Mouse (Mus musculus) myocyte (in vitro differentiated cells): ENCODE measurements around the gene Rcor3. TPM values are rescaled to one million over a fixed set of nuclear protein-coding genes. Genes with fewer than 3 reads are reported as not detected.

Experiments
- H3K27me3 ChIP-seq: one replicate; pipeline ENCODE4 v1.6.1; 2011; ENCODE audit not compliant: control insufficient read depth, insufficient read depth, insufficient read length
- H3K36me3 ChIP-seq: one replicate; pipeline ENCODE4 v1.6.1; 2011; ENCODE audit not compliant: control insufficient read depth, insufficient read depth
- H3K4me2 ChIP-seq: one replicate; pipeline ENCODE4 v1.6.1; 2011; ENCODE audit warnings: low read depth, control low read depth
- H3K4me3 ChIP-seq: one replicate; pipeline ENCODE4 v1.5.1; 2011; ENCODE audit warnings: mild to moderate bottlenecking, control low read depth, moderate library complexity
- H3K79me2 ChIP-seq: one replicate; pipeline ENCODE4 v1.6.1; 2011; ENCODE audit not compliant: control insufficient read depth, insufficient read depth
- H3ac ChIP-seq: one replicate; pipeline ENCODE4 v1.6.1; 2011; ENCODE audit not compliant: control insufficient read depth, insufficient read length
- CEBPB ChIP-seq: IDR thresholded peaks from 2 replicates; pipeline ENCODE4 v1.6.1; 2011; ENCODE audit warnings: mild to moderate bottlenecking, moderate library complexity; ENCODE audit not compliant: poor library complexity, insufficient read depth, severe bottlenecking
- E2F4 ChIP-seq: IDR thresholded peaks from one replicate; pipeline ENCODE4 v1.6.1; 2011; ENCODE audit warnings: mild to moderate bottlenecking, control low read depth, moderate library complexity; ENCODE audit not compliant: insufficient read depth
- MAX ChIP-seq: IDR thresholded peaks from one replicate; pipeline ENCODE4 v1.6.1; 2011; ENCODE audit warnings: low read depth, mild to moderate bottlenecking, control low read depth
- MYOD1 ChIP-seq, 3 experiments: IDR thresholded peaks; one replicate each; pipeline ENCODE4 v1.6.1; 2011; ENCODE audit warnings: control low read depth in 2 of 3, low read depth in 2 of 3, mild to moderate bottlenecking in 2 of 3, moderate library complexity in 1 of 3; ENCODE audit not compliant: insufficient read length in 2 of 3, control insufficient read depth in 1 of 3
- MYOG ChIP-seq, 3 experiments: IDR thresholded peaks; one replicate each; pipeline ENCODE4 v1.6.1; 2011; ENCODE audit warnings: control low read depth in 2 of 3, low read depth in 2 of 3, mild to moderate bottlenecking in 2 of 3; ENCODE audit not compliant: insufficient read length in 2 of 3, control insufficient read depth in 1 of 3, insufficient read depth in 1 of 3
- POLR2A ChIP-seq: IDR thresholded peaks from one replicate; pipeline ENCODE4 v1.6.1; 2011; ENCODE audit warnings: low read depth, mild to moderate bottlenecking, control low read depth, moderate library complexity; ENCODE audit not compliant: insufficient read length
- POLR2AphosphoS2 ChIP-seq: IDR thresholded peaks from one replicate; pipeline ENCODE4 v1.6.1; 2011; ENCODE audit warnings: low read depth, control low read depth; ENCODE audit not compliant: insufficient read length
- REST ChIP-seq: IDR thresholded peaks from one replicate; pipeline ENCODE4 v1.6.1; 2011; ENCODE audit warnings: mild to moderate bottlenecking, control low read depth, moderate library complexity; ENCODE audit not compliant: insufficient read depth, insufficient read length
- SRF ChIP-seq: IDR thresholded peaks from one replicate; pipeline ENCODE4 v1.6.1; 2011; ENCODE audit warnings: low read depth; ENCODE audit not compliant: control insufficient read depth, insufficient read length
- TCF12 ChIP-seq: IDR thresholded peaks from one replicate; pipeline ENCODE4 v1.6.1; 2011; ENCODE audit warnings: mild to moderate bottlenecking, control low read depth; ENCODE audit not compliant: poor library complexity, insufficient read depth, severe bottlenecking
- TCF3 ChIP-seq: IDR thresholded peaks from one replicate; pipeline ENCODE4 v1.6.1; 2011; ENCODE audit warnings: low read depth, control low read depth; ENCODE audit not compliant: insufficient read length
- USF1 ChIP-seq: IDR thresholded peaks from one replicate; pipeline ENCODE4 v1.6.1; 2011; ENCODE audit warnings: low read depth, mild to moderate bottlenecking, control low read depth, moderate library complexity
- polyA plus RNA-seq: library from polyadenylated mRNA; unstranded; fragments of >200 nt; fragmentation: generic; extraction: Trizol; gene quantifications from one replicate; pipeline ENCODE4 v1.2.1, GENCODE M21; 2012; ENCODE audit warnings: missing spikeins

The Rcor3 gene
- polyA plus RNA-seq, 1 experiment: 12.0 TPM

DNA sequence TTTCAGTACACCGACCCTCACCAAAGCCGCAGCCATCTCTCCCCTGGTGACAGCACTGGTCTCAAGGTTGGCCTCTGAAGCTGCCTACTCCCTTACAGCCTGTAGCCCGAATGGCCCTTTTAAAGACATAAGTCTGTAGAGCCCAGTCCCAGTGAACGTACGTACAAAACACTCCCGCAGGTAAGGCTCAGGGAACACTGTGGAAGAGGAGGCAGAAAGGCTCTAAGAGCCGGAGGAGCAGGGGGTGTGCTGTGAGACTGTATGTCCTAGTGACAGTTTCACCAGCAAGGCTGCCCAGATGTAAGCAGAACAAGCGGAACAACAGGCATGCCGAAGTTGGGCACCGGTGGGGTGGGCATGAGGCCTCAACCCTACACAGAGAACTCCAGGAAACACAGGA, 52.6 kb downstream of the Rcor3 start:
- no peak overlapping the region for H3ac ChIP-seq
- no peak overlapping the region for H3K4me2 ChIP-seq
- TF ChIP-seq SRF: no peak
- TF ChIP-seq POLR2A: no peak
- TF ChIP-seq CEBPB: no peak
- TF ChIP-seq MYOD1 (IDR thresholded peaks at IDR 0.05; ENCODE audit: control insufficient read depth in 1 of 3, insufficient read length in 2 of 3, low read depth in 2 of 3): no peak
- TF ChIP-seq MAX: no peak
- no peak for TF ChIP-seq TCF12
- no peak for TF ChIP-seq USF1
- TF ChIP-seq REST: no peak
- TF ChIP-seq MYOG (IDR thresholded peaks at IDR 0.05; ENCODE audit: control insufficient read depth in 1 of 3, insufficient read depth in 1 of 3, insufficient read length in 2 of 3, low read depth in 2 of 3): no peak
- TF ChIP-seq E2F4: no peak
- no peak for TF ChIP-seq TCF3
- TF ChIP-seq POLR2AphosphoS2: no peak
- no peak overlapping the region for H3K4me3 ChIP-seq
- H3K79me2 ChIP-seq: peaks cover 37% of the 10 kb centered on the region
- H3K27me3 ChIP-seq: no peaks in the 10 kb centered on the region
- H3K36me3 ChIP-seq: peaks cover 4% of the 10 kb centered on the region

DNA sequence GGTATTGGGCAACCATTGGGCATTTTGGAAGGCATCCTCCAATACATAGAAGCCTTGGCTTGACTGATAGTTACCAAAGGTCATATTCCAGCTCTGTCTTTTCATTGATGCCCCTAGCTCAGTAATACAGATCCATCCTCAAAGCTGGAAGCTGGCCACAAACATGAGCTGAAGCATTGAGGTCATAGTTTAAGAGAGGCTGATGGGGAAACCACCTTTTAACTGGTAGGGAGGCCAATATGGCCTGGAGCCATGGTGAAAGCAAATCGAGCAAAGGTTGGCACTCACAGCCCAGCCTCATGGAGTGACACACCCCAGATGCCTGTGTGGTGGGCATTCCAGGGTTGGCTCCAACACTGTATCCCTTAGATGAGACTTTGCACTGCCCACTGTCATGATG, 55.2 kb downstream of the Rcor3 start:
- Histone ChIP-seq H3K36me3 (peaks cover 4% of the 10 kb centered on the region), H3K79me2 (peaks cover 29% of the 10 kb centered on the region), H3K27me3 (no peaks in the 10 kb centered on the region), H3K4me2 (no peak overlapping the region), H3ac (no peak overlapping the region), H3K4me3 (no peak overlapping the region)
- TF ChIP-seq POLR2AphosphoS2 (no peak), MAX (no peak)

DNA sequence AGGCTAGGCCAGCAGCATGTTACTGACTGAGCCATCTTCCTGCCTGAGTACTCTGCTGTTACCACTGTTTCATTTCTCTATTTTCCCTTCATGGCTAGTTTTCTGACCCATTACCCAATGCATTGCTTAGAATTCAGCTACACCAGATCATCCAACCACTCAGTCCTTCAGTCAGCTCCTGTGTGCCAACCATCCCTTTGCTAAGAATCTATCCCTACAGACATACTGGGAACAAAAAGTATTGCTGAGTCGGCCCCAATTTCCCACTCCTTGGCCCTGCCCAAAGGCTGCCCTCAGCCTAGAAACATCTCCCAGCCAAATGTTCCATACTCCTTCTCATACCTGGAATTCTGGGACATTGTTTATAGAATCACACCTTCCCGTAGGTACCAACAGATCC, 56.7 kb downstream of the Rcor3 start:
- Histone ChIP-seq H3K4me3 (no peak overlapping the region), H3K36me3 (peaks cover 4% of the 10 kb centered on the region), H3K79me2 (peaks cover 27% of the 10 kb centered on the region), H3ac (no peak overlapping the region), H3K27me3 (no peaks in the 10 kb centered on the region), H3K4me2 (no peak overlapping the region)
- TF ChIP-seq TCF12: no peak
- no peak for TF ChIP-seq CEBPB
- no peak for TF ChIP-seq MAX
- no peak for TF ChIP-seq MYOG (IDR thresholded peaks at IDR 0.05; ENCODE audit: control insufficient read depth in 1 of 3, insufficient read depth in 1 of 3, insufficient read length in 2 of 3, low read depth in 2 of 3)
- TF ChIP-seq TCF3: no peak
- no peak for TF ChIP-seq SRF
- no peak for TF ChIP-seq MYOD1 (IDR thresholded peaks at IDR 0.05; ENCODE audit: control insufficient read depth in 1 of 3, insufficient read length in 2 of 3, low read depth in 2 of 3)
- no peak for TF ChIP-seq POLR2AphosphoS2
- no peak for TF ChIP-seq POLR2A

- Histone ChIP-seq H3K4me2 (no peak overlapping the region), H3K27me3 (no peaks in the 10 kb centered on the region), H3K4me3 (no peak overlapping the region), H3ac (no peak overlapping the region), H3K36me3 (peaks cover 4% of the 10 kb centered on the region), H3K79me2 (peaks cover 24% of the 10 kb centered on the region)
- TF ChIP-seq TCF3 (no peak), POLR2AphosphoS2 (no peak), MAX (no peak), MYOG (IDR thresholded peaks at IDR 0.05; ENCODE audit: control insufficient read depth in 1 of 3, insufficient read depth in 1 of 3, insufficient read length in 2 of 3, low read depth in 2 of 3) (no peak), USF1 (no peak), POLR2A (no peak), SRF (no peak), MYOD1 (IDR thresholded peaks at IDR 0.05; ENCODE audit: control insufficient read depth in 1 of 3, insufficient read length in 2 of 3, low read depth in 2 of 3) (no peak), CEBPB (no peak), REST (no peak), TCF12 (no peak), E2F4 (no peak)
Observed at GRCm38 (mm10) chr1:192079121-192079520, 58.7 kb downstream of the Rcor3 start.

DNA sequence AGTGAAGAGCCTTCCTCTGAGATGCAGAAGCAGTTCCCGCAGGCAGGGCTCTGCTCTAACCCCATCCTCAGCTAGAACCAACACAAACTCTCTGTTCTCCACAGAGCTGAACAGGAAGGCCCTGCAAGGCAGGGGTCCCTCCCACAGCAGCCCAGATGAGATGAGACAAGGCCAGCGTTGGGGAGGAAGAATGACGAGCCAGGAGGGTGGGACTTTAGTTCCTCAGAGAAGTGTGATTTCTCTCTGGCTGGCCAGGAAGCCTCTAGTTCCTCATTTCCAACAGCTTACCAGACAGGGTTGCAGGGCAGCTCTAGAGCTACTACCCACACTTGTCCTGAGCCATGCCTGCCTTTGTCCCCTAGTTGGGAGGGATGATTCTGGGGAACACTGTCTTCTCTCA, 59.5 kb downstream of the Rcor3 start:
- peaks cover 4% of the 10 kb centered on the region for H3K36me3 ChIP-seq
- TF ChIP-seq E2F4: no peak
- no peak for TF ChIP-seq TCF12
- TF ChIP-seq USF1: no peak
- TF ChIP-seq MYOD1 (IDR thresholded peaks at IDR 0.05; ENCODE audit: control insufficient read depth in 1 of 3, insufficient read length in 2 of 3, low read depth in 2 of 3): no peak
- TF ChIP-seq POLR2AphosphoS2: no peak
- no peak for TF ChIP-seq SRF
- TF ChIP-seq CEBPB: no peak
- TF ChIP-seq MYOG (IDR thresholded peaks at IDR 0.05; ENCODE audit: control insufficient read depth in 1 of 3, insufficient read depth in 1 of 3, insufficient read length in 2 of 3, low read depth in 2 of 3): no peak
- no peak for TF ChIP-seq MAX
- peaks cover 24% of the 10 kb centered on the region for H3K79me2 ChIP-seq
- H3K4me2 ChIP-seq: no peak overlapping the region
- no peaks in the 10 kb centered on the region for H3K27me3 ChIP-seq
- H3ac ChIP-seq: no peak overlapping the region
- no peak overlapping the region for H3K4me3 ChIP-seq
